Mouse (Mus musculus) adrenal gland, postnatal 25 days (tissue): ENCODE measurements around the gene 2410004P03Rik. TPM values are rescaled to one million over a fixed set of nuclear protein-coding genes. Genes with fewer than 3 reads are reported as not detected.

Source experiments
- total RNA-seq: library from RNA; stranded (reverse); gene quantifications from 2 replicates; pipeline ENCODE4 v1.2.3, GENCODE M21; 2021

2410004P03Rik gene
- total RNA-seq, 1 experiment from 2014 or later, result not detected

Other genes with a start within 250 kb of the 2410004P03Rik start
- 33.2 and 43.0 TPM in 2 replicates for gene Greb1, start 210.8 kb downstream of the 2410004P03Rik start, total RNA-seq
- 39.1 and 46.5 TPM in 2 replicates for gene E2f6, start 200.8 kb downstream of the 2410004P03Rik start, total RNA-seq
- 82.9 and 88.5 TPM in 2 replicates for gene Rock2, start 116.8 kb downstream of the 2410004P03Rik start, total RNA-seq
- gene Pqlc3, start 11.3 kb downstream of the 2410004P03Rik start, total RNA-seq, result 11.6 and 13.5 TPM in 2 replicates
- gene Kcnf1, start 165.2 kb upstream of the 2410004P03Rik start, total RNA-seq, result 0.21 and 0.57 TPM in 2 replicates